Mouse (Mus musculus): ENCODE measurements around the gene Bcl2l11. TPM values are rescaled to one million over a fixed set of nuclear protein-coding genes. Genes with fewer than 3 reads are reported as not detected.
A peak's percentile ranks its signal among the peaks of the same experiment; 100 is the strongest.

The Bcl2l11 gene
- polyA plus RNA-seq, 1 experiment from 2014 or later = 22.3 TPM

DNA sequence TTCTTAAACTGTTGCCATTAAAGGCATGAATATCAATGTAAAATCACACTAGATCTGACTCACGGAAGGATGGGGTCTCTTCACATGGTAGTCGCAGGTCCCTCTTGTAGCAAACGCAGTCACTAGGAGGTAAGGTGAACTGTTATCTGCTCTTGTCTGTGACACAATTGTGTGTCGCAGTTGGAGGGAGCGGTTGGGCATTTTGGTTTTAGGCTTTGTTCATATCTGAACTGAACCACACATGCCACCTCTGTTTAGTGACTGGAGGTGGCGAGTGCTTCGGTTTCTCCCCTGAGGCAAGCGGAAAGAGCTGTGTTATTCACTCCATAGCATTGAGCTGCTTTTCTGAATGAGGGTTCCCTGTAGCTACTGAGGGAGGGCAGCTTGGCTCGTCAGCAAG is 26.4 kb downstream of the Bcl2l11 start:
- H3K4me3 ChIP-seq = no peak overlapping the region; the same call in 1 of the 2 replicates
- peaks cover 20% of the 10 kb centered on the region for H3K36me3 ChIP-seq
- no peak overlapping the region for H3K9ac ChIP-seq
- H3K27me3 ChIP-seq (replicated peaks) = no peaks in the 10 kb centered on the region
- no peak overlapping the region for H3K27ac ChIP-seq
- no peak for ATAC-seq (ENCODE audit: low FRiP score, low read depth)
- WGBS = 87% methylated on average over 9 of the region's 9 CpGs
- H3K9me3 ChIP-seq = no peaks in the 10 kb centered on the region
- H3K4me2 ChIP-seq (replicated peaks) = no peak overlapping the region
- H3K4me1 ChIP-seq = peaks cover 22% of the 10 kb centered on the region

DNA sequence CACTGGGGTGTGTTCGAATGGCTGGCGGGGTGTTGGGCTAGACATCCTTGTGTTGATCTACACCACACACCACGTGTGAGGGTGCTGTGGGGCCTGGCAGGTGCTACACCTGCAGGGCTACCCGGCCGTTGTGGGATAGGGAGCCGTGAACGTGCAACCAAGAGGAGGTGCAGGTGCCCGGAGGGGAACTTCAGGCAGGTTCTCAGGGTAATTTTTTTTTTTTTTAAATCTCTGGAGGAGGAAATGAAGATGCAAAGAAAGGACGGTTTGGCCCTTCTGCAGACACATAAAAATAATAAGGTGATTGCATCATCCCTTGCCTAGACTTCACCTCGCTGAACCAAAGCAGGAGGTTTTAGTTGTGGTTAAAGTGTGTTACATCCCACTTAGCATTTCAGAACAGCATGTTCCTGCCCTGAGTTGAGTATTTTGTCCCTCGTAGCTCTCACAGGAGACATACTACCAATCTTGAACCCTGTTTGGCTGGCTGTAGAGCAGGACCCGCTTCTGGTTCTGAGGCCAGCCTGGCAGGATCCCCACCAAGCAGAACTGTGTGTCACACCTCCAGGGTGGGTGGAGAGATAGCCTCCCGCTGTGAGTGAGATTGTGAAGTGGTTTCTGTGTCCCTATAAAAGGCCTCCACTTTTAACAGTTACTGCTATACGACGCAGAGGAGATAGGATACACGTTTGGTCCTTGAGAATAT is 27.2 kb downstream of the Bcl2l11 start:
- Histone ChIP-seq H3K9ac (no peak overlapping the region), H3K27me3 (replicated peaks) (no peaks in the 10 kb centered on the region), H3K4me1 (peaks cover 28% of the 10 kb centered on the region), H3K36me3 (peaks cover 15% of the 10 kb centered on the region), H3K27ac (no peak overlapping the region), H3K4me2 (replicated peaks) (no peak overlapping the region), H3K4me3 (no peak overlapping the region), H3K9me3 (no peaks in the 10 kb centered on the region)
- WGBS = 87% methylated on average over 16 of the region's 16 CpGs
- no peak for ATAC-seq (ENCODE audit: low FRiP score, low read depth)

DNA sequence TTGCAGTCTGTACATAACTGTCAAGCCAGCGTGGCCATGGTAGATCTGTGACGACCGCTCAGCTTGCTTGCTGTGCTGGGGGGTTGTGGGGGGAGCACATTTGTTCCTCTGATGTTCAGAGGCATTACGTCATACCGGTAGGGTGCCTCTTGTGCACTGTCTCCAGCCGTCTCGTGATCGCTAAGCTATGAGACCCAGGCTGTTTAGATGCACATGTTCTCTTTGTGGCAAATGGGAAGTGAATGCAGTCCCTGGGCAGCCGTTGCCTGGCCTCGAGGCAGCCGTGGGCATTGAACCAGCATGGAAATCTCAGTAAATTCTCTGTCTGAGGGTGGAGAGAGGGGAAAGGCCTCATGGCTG is 27.7 kb downstream of the Bcl2l11 start:
- ATAC-seq (ENCODE audit: low FRiP score, low read depth) = peak; percentile 48; the same call in 1 of the 2 replicates
- no peak overlapping the region for H3K9ac ChIP-seq
- no peak overlapping the region for H3K4me3 ChIP-seq
- 41% methylated on average over 11 of the region's 11 CpGs for WGBS
- H3K36me3 ChIP-seq = peaks cover 18% of the 10 kb centered on the region
- H3K27me3 ChIP-seq (replicated peaks) = no peaks in the 10 kb centered on the region
- H3K4me2 ChIP-seq (replicated peaks) = no peak overlapping the region
- H3K9me3 ChIP-seq = no peaks in the 10 kb centered on the region
- H3K4me1 ChIP-seq = peaks cover 30% of the 10 kb centered on the region
- H3K27ac ChIP-seq = no peak overlapping the region

DNA sequence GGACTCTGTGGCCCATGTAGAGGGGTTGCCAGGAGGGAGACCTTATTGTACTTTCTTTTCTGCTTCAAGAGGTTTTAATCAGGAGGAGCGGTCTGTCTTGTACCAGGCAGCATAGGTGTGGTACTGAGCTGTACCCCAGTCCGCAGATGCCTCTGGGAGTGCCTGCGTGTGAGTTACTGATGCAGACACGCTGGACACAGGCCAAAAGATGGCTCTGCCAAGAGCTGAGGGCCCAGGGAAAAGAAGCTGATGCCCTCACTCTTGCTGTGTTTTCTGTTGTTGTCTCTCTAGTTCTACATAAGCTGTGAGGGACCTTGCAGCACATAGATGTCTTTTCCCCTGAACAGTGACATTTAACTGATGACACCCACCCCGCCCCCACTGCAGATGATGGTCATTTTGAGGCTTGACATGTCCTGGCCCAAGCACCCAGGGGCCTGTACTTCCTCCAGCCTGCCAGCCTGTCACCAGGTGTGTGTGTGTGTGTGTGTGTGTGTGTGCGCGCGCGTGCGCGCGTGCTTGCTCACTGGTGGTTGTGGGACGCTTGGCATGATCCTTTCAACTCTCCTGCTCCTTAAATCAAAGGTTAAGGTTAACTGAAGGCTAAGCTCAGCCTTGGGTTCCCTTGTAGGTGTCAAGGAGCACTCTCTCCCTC is 29.7 kb downstream of the Bcl2l11 start:
- Histone ChIP-seq H3K9me3 (no peaks in the 10 kb centered on the region), H3K4me3 (no peak overlapping the region), H3K9ac (no peak overlapping the region), H3K4me1 (peaks cover 36% of the 10 kb centered on the region), H3K36me3 (peaks cover 18% of the 10 kb centered on the region; the same call in 1 of the 2 replicates), H3K27me3 (replicated peaks) (no peaks in the 10 kb centered on the region), H3K4me2 (replicated peaks) (no peak overlapping the region), H3K27ac (no peak overlapping the region)
- no peak for ATAC-seq (ENCODE audit: low FRiP score, low read depth)
- 90% methylated on average over 13 of the region's 13 CpGs for WGBS

DNA sequence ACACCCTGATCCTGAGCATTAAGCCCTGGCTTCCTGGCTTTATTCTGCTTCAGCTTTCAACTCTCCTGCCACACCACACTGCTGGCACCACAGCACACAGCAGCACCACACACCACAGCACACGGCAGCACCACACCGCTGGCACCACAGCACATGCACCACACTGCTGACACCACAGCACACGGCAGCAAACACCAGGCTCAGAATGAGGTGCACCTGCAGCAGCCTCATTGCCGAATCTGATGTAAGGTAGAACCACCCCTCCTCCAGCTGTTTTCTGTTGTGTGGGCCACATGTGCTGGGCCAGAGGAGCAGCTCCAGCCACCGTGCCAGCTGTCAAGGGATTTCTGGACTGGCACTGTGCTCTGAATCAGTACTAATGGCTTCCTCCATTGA is 30.2 kb downstream of the Bcl2l11 start:
- Histone ChIP-seq H3K4me1 (peaks cover 36% of the 10 kb centered on the region), H3K27me3 (replicated peaks) (no peaks in the 10 kb centered on the region), H3K4me3 (no peak overlapping the region), H3K9me3 (no peaks in the 10 kb centered on the region), H3K9ac (no peak overlapping the region), H3K36me3 (peaks cover 18% of the 10 kb centered on the region; the same call in 1 of the 2 replicates), H3K4me2 (replicated peaks) (no peak overlapping the region), H3K27ac (no peak overlapping the region)
- WGBS = 82% methylated on average over 5 of the region's 5 CpGs
- no peak for ATAC-seq (ENCODE audit: low FRiP score, low read depth)

DNA sequence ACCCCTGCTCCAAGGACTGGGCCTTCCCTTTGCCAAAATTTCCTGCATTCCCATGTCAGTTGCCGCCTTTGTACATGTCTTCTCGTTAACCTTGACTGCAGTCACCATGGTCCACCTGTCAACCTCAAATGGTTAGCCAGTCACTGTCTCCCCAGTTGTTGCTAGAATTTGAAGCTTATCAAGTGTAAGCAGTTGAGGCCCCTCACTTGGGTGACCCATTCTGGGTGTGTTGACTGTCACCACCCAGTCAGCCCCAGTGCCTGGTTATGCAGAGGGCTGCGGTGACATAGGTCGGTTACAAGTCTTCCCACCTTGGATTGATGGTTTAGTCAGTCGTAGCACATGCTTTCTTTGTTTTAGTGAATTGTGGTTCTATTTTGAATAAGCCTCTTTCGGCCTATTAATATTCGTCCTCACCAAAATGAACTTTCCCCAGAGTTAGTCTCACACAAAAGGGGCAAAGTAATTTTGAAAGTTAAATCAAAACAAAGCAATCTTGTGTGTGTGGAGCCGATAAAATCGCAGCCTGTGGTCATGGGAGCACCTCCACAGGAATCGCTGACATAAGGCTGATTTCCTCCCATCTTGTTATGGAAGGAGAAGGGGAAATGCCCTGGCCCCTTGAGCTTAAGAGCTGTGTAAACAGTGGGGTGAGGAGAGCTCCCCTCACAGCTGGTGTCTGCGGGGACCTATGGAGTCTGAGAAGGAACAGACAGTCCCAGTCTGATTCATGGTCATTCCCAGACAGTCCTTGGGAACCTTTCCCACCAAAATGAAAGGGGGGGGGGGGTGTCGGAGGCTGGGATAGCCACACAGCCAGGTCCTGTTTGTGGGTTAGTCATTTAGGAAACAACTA is 30.9 kb downstream of the Bcl2l11 start:
- H3K36me3 ChIP-seq = peaks cover 20% of the 10 kb centered on the region
- no peak overlapping the region for H3K9ac ChIP-seq
- H3K4me3 ChIP-seq = no peak overlapping the region
- no peak overlapping the region for H3K27ac ChIP-seq
- peaks cover 36% of the 10 kb centered on the region for H3K4me1 ChIP-seq
- no peak overlapping the region for H3K4me2 ChIP-seq (replicated peaks)
- 78% methylated on average over 12 of the region's 12 CpGs for WGBS
- H3K27me3 ChIP-seq (replicated peaks) = no peaks in the 10 kb centered on the region
- H3K9me3 ChIP-seq = no peaks in the 10 kb centered on the region
- no peak for ATAC-seq (ENCODE audit: low FRiP score, low read depth)

DNA sequence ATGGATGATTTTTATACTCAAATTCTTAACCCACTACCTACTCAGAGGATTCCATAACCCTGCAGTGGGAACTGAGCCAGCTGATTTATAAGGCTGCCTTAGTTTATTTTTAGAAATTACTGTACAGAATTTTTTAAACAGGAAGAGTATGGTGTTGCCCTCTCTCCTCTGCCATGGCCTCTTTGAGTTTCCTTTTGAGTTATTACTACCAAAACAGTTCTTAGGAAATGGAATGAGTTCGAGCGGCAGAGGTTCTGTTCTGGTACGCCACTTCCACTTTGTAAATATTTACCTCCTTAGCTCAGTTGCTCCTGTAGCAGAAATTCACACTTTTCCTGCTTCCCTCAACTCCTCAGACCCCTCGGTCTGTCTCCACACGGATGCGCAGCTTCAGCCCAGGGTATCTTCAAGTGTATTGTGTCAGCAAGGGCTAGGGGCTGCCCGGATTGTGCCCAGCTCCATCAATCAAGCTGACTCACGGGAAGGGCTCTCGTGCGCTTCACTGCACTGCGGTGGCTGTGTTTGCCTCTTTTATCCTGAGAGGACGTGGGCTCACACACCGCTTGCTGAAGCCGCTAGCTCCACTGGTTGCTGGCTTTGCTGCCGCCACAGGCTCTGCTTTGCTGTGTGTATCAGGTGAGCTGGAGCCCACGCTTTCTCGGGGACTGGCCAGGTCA is 33.0 kb downstream of the Bcl2l11 start:
- no peak overlapping the region for H3K4me2 ChIP-seq (replicated peaks)
- no peak overlapping the region for H3K4me3 ChIP-seq
- ATAC-seq (ENCODE audit: low FRiP score, low read depth) = 0 out of 2 replicates have a peak, but pooled peaks have one; percentile 46
- H3K27me3 ChIP-seq (replicated peaks) = no peaks in the 10 kb centered on the region
- peaks cover 23% of the 10 kb centered on the region for H3K4me1 ChIP-seq
- H3K27ac ChIP-seq = no peak overlapping the region
- WGBS = 42% methylated on average over 17 of the region's 17 CpGs
- peaks cover 21% of the 10 kb centered on the region for H3K36me3 ChIP-seq
- no peaks in the 10 kb centered on the region for H3K9me3 ChIP-seq
- H3K9ac ChIP-seq = no peak overlapping the region

DNA sequence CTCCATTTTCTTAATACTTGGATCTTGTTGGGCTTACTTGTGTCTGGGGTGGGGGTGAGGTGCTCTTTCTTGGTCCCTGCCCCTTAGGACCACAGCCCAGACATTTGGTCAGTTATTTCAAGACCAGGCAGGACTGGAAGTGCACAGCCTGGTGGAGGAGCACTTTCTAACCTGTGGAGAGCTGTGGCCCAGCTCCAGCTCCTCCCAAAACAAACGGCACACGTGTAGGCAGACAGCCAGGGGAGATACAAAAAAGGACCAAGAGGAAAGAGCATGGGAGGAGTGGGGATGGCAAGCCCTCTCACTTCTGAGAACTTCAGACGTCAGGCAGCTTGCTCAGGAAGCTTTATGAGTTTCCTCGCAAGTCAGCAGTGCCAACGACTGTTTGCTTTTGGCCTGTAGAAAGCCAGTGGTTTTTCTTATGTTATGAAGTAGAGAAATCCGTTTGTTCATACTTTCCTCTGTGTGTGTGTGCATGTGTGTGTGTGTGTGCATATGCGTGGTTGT is 33.8 kb downstream of the Bcl2l11 start:
- Histone ChIP-seq H3K27ac (no peak overlapping the region), H3K4me3 (no peak overlapping the region), H3K4me2 (replicated peaks) (no peak overlapping the region), H3K9ac (no peak overlapping the region), H3K36me3 (peaks cover 21% of the 10 kb centered on the region), H3K9me3 (no peaks in the 10 kb centered on the region), H3K27me3 (replicated peaks) (no peaks in the 10 kb centered on the region), H3K4me1 (peaks cover 22% of the 10 kb centered on the region)
- ATAC-seq (ENCODE audit: low FRiP score, low read depth) = no peak
- 78% methylated on average over 7 of the region's 7 CpGs for WGBS

DNA sequence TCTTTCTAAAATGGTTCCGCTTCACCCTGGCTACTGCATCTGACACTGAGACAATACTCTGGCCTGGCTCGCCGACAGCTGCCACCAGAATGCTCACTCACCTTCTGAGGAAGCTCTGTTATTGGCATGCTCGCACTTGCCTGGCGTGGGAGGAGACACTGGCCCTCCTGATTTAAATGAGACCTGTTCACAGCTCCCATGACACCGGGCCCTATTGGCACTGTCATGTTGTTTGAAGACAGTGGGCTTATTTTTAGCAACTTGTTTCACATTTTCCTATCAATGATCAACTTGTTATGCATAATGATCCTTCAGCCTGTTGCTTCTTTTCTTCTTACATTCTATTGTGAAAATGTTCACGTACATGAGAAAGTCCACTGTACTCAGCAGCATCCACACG is 37.3 kb downstream of the Bcl2l11 start:
- Histone ChIP-seq H3K4me2 (replicated peaks) (no peak overlapping the region), H3K9me3 (no peaks in the 10 kb centered on the region), H3K36me3 (peaks cover 18% of the 10 kb centered on the region), H3K27ac (no peak overlapping the region), H3K4me3 (no peak overlapping the region), H3K27me3 (replicated peaks) (no peaks in the 10 kb centered on the region), H3K9ac (no peak overlapping the region), H3K4me1 (0 out of 2 replicates have a peak, but pooled peaks cover 6% of the 10 kb centered on the region)
- 79% methylated on average over 8 of the region's 8 CpGs for WGBS
- ATAC-seq (ENCODE audit: low FRiP score, low read depth) = no peak

DNA sequence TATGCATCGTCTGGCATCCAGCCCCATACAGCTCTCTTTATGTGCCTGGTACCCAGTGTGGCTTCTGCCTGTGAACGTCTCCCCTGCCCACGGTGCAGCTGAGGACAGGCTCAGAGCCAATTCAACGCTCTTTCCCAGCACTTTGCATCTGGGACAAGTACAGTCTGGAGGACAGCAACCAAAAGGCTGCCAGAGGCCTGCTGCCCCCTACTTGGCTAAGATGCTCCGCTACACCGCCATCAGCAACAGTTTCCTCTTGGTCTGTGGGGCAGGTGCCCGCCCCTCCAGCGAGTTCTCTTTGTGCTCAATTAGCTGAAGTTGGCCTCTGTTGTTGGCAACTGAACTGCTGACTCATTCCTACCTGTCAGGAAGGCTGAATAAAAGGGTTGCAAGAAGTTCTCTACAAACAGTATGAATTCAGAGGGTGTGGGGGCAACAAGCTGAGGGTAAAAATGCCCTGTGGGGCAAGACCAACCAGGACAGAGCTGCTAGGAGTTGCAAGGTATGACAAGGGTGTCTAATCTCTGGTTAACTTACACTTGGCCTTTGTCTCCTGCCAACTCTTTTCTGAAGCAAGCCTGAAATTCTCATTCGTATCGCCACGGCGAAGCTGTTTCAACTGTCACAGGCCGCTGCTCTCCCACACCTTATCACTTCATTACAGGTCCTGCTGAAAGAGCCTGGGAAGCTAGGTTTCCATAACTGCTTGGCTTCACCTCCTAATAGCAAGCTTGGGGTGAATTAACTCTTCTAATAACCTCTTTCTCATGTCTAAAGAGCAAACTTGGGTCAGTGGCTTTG is 41.0 kb downstream of the Bcl2l11 start:
- H3K27ac ChIP-seq = no peak overlapping the region
- no peak overlapping the region for H3K4me2 ChIP-seq (replicated peaks)
- H3K36me3 ChIP-seq = peaks cover under 1% of the 10 kb centered on the region; the same call in 1 of the 2 replicates
- H3K4me1 ChIP-seq = no peaks in the 10 kb centered on the region
- no peak overlapping the region for H3K9ac ChIP-seq
- H3K4me3 ChIP-seq = no peak overlapping the region
- no peaks in the 10 kb centered on the region for H3K9me3 ChIP-seq
- WGBS = 71% methylated on average over 13 of the region's 13 CpGs
- no peak for ATAC-seq (ENCODE audit: low FRiP score, low read depth)
- H3K27me3 ChIP-seq (replicated peaks) = no peaks in the 10 kb centered on the region

DNA sequence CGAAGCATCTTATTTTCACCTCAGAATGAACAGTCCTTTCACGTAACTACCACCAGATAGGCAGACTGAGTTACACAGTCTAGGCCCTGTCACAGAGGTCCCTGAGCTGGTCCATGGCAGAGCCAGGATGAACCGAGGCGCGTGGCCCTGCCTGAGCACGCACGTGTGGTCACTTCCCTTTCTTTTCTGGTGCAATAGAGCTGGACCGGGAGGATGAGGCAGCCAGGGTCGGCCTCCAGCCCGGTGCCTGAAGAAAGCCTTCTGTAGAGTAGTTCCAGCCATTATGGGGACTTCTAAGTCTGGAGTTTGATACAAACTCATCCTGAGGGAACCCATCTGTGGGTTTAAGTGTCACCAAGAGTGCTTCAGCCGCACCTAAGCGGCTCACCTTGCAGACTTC is 42.1 kb downstream of the Bcl2l11 start:
- H3K27me3 ChIP-seq (replicated peaks) = no peaks in the 10 kb centered on the region
- ATAC-seq (ENCODE audit: low FRiP score, low read depth) = no peak
- no peaks in the 10 kb centered on the region for H3K4me1 ChIP-seq
- no peak overlapping the region for H3K4me2 ChIP-seq (replicated peaks)
- H3K9me3 ChIP-seq = no peaks in the 10 kb centered on the region
- H3K36me3 ChIP-seq = no peaks in the 10 kb centered on the region
- WGBS = 96% methylated on average over 12 of the region's 12 CpGs
- no peak overlapping the region for H3K9ac ChIP-seq
- H3K4me3 ChIP-seq = no peak overlapping the region
- no peak overlapping the region for H3K27ac ChIP-seq

All from neural tube, embryonic 12.5 days (tissue).